Mouse (Mus musculus) midbrain, embryonic 13.5 days (tissue): ENCODE data around the gene Pear1. TPM values are rescaled to one million over a fixed set of nuclear protein-coding genes. Genes with fewer than 3 reads are reported as not detected.
"Not testable (repeated sequence)": the region's sequence is repeated elsewhere in the genome, so short reads cannot be mapped to it uniquely, and the experiment has no call there.

Experiments used
- ATAC-seq: fragments of 200-750 bp; cut with Nextera tagmentation; 2 replicates; pipeline ENCODE4 v1.8.0; 2017; ENCODE audit warnings: mild to moderate bottlenecking, moderate TSS enrichment, moderate library complexity
- H3K27ac ChIP-seq: fragments of 300-500 bp; sonication (generic); 2 replicates; pipeline ENCODE4 v1.5.1; 2015; ENCODE audit warnings: inconsistent platforms, mild to moderate bottlenecking, moderate library complexity
- H3K27me3 ChIP-seq: fragments of 300-500 bp; sonication (generic); 2 replicates; pipeline ENCODE4 v1.6.1; 2015; ENCODE audit warnings: mild to moderate bottlenecking, inconsistent platforms
- H3K36me3 ChIP-seq: fragments of 300-500 bp; sonication (generic); 2 replicates; pipeline ENCODE4 v1.6.1; 2015; ENCODE audit warnings: mild to moderate bottlenecking, inconsistent platforms
- H3K4me1 ChIP-seq: fragments of 300-500 bp; sonication (generic); replicated peaks from 2 replicates; pipeline ENCODE4 v1.6.1; 2015; ENCODE audit warnings: inconsistent platforms
- H3K4me2 ChIP-seq: fragments of 300-500 bp; sonication (generic); replicated peaks from 2 replicates; pipeline ENCODE4 v1.6.1; 2015; ENCODE audit warnings: moderate library complexity, mild to moderate bottlenecking, inconsistent platforms
- H3K4me3 ChIP-seq: fragments of 300-500 bp; sonication (generic); replicated peaks from 2 replicates; pipeline ENCODE4 v1.5.1; 2015; ENCODE audit warnings: mild to moderate bottlenecking, inconsistent platforms
- H3K9ac ChIP-seq: fragments of 300-500 bp; sonication (generic); replicated peaks from 2 replicates; pipeline ENCODE4 v1.6.1; 2015; ENCODE audit warnings: mild to moderate bottlenecking, inconsistent platforms
- H3K9me3 ChIP-seq: fragments of 300-500 bp; sonication (generic); 2 replicates; pipeline ENCODE4 v1.6.1; 2016; ENCODE audit warnings: mild to moderate bottlenecking, inconsistent platforms
- WGBS: fragments of 180-500 bp; shearing (Covaris S2); methylation state at CpG from one replicate; pipeline ENCODE4 v1.1.7; 2015; 5-methylcytosine and 5-hydroxymethylcytosine counted together
- polyA plus RNA-seq: library from polyadenylated mRNA; unstranded; fragments of >200 nt; fragmentation: Nextera tagmentation; extraction: Ambion mirVana; gene quantifications from 2 replicates; pipeline ENCODE4 v1.2.1, GENCODE M21; 2015

Gene Pear1
- polyA plus RNA-seq, result 4.8 and 7.1 TPM in 2 replicates

- H3K36me3 ChIP-seq, H3K9ac ChIP-seq, H3K27me3 ChIP-seq, H3K4me3 ChIP-seq, H3K4me1 ChIP-seq, H3K4me2 ChIP-seq, ATAC-seq, H3K27ac ChIP-seq, H3K9me3 ChIP-seq: not testable (repeated sequence)
- WGBS, result 92% methylated on average over 1 of the region's 1 CpGs
Measured at GRCm38 (mm10) chr3:87824206-87824605, at the start of gene Pear1. Gene Pear1 (minus strand): TSS chr3:87824306.

- not testable (repeated sequence) for H3K4me3 ChIP-seq, ATAC-seq
- 94% methylated on average over 4 of the region's 4 CpGs for WGBS
Measured at GRCm38 (mm10) chr3:87864111-87864510, 40.0 kb upstream of the Pear1 start.

GRCm38 (mm10) chr3:87859813-87860212, 35.7 kb upstream of the Pear1 start:
- 29% methylated on average over 3 of the region's 3 CpGs for WGBS
- Histone ChIP-seq H3K36me3 (peaks cover 83% of the 10 kb centered on the region), H3K27ac (no peak overlapping the region; the same call in 1 of the 2 replicates), H3K4me1 (no peaks in the 10 kb centered on the region), H3K4me3 (no peak overlapping the region), H3K9me3 (no peaks in the 10 kb centered on the region), H3K9ac (no peak overlapping the region), H3K4me2 (no peak overlapping the region), H3K27me3 (no peaks in the 10 kb centered on the region)
- ATAC-seq, result peak; percentile 66; the same call in 1 of the 2 replicates

More at GRCm38 (mm10) chr3:87864111-87864510, 40.0 kb upstream of the Pear1 start:
- not testable (repeated sequence) for H3K9me3 ChIP-seq, H3K27ac ChIP-seq, H3K27me3 ChIP-seq, H3K9ac ChIP-seq, H3K4me1 ChIP-seq, H3K4me2 ChIP-seq
- H3K36me3 ChIP-seq, result peaks cover 91% of the 10 kb centered on the region

GRCm38 (mm10) chr3:87857666-87858065, 33.6 kb upstream of the Pear1 start:
- Histone ChIP-seq H3K4me3 (no peak overlapping the region), H3K36me3 (peaks cover 66% of the 10 kb centered on the region), H3K27ac (no peak overlapping the region), H3K9me3 (no peaks in the 10 kb centered on the region), H3K27me3 (no peaks in the 10 kb centered on the region), H3K4me1 (peaks cover 12% of the 10 kb centered on the region), H3K4me2 (no peak overlapping the region), H3K9ac (no peak overlapping the region)
- ATAC-seq, result no peak
- 96% methylated on average over 8 of the region's 8 CpGs for WGBS

- H3K27ac ChIP-seq, result no peak overlapping the region
- H3K4me2 ChIP-seq, result no peak overlapping the region
- peaks cover 12% of the 10 kb centered on the region for H3K4me1 ChIP-seq
- 88% methylated on average over 8 of the region's 8 CpGs for WGBS
- no peak overlapping the region for H3K9ac ChIP-seq
- no peak for ATAC-seq
- no peaks in the 10 kb centered on the region for H3K9me3 ChIP-seq
- peaks cover 50% of the 10 kb centered on the region for H3K36me3 ChIP-seq
- no peaks in the 10 kb centered on the region for H3K27me3 ChIP-seq
- no peak overlapping the region for H3K4me3 ChIP-seq
Measured at GRCm38 (mm10) chr3:87855936-87856335, 31.8 kb upstream of the Pear1 start.

GRCm38 (mm10) chr3:87854795-87855568, 30.9 kb upstream of the Pear1 start:
- H3K4me1 ChIP-seq, result peaks cover 12% of the 10 kb centered on the region
- no peak overlapping the region for H3K4me3 ChIP-seq
- peak overlapping the region; percentile 25; the same call in 1 of the 2 replicates for H3K27ac ChIP-seq
- no peak overlapping the region for H3K9ac ChIP-seq
- 76% methylated on average over 7 of the region's 7 CpGs for WGBS
- no peaks in the 10 kb centered on the region for H3K9me3 ChIP-seq
- ATAC-seq, result no peak
- no peaks in the 10 kb centered on the region for H3K27me3 ChIP-seq
- H3K36me3 ChIP-seq, result peaks cover 43% of the 10 kb centered on the region
- H3K4me2 ChIP-seq, result no peak overlapping the region

DNA sequence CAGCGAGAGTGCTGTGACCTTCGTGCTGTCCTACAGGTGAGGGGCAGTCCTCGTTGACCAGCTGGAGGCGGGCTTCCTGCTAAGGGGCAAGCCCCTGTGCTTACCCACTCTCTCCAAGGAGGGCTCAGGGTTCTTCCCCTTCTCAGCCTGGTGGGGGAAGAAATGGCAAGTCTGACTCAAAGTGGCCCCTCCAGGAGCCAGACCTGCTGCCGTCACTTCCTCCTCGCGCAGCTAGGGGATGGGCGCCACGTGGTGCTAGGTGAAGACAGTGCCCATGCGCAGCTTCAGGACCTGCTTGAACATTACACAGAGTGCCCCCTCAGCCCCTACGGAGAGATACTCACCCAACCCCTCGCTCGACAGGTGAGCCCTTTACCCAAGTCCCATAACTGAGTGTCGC, 25.0 kb upstream of the Pear1 start:
- no peak overlapping the region for H3K27ac ChIP-seq
- ATAC-seq, result no peak
- 89% methylated on average over 14 of the region's 14 CpGs for WGBS
- H3K27me3 ChIP-seq, result no peaks in the 10 kb centered on the region
- H3K4me3 ChIP-seq, result no peak overlapping the region
- H3K9ac ChIP-seq, result no peak overlapping the region
- H3K4me1 ChIP-seq, result peaks cover 10% of the 10 kb centered on the region
- no peak overlapping the region for H3K4me2 ChIP-seq
- no peaks in the 10 kb centered on the region for H3K36me3 ChIP-seq
- no peaks in the 10 kb centered on the region for H3K9me3 ChIP-seq

DNA sequence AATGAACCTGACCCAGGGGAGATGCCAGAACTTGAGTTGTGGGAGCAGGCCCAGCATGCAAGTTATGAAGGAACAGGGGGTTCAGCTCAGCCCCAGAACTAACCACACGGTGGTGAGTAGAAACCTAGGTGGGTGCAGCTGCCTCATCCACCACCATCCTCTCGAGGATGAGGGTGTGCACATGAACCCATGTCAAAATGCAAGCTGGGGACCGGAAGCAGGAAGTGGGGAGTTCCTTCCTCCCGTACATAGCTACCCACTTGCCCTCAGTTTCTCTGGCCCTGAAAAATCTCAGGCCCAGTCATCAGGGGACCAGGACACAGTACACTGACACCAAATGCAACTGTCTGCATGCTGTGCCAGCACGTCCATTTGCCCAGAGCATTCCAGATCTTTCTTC, 23.6 kb upstream of the Pear1 start:
- no peak overlapping the region for H3K4me2 ChIP-seq
- no peak overlapping the region for H3K27ac ChIP-seq
- WGBS, result 77% methylated on average over 5 of the region's 5 CpGs
- H3K9ac ChIP-seq, result no peak overlapping the region
- H3K27me3 ChIP-seq, result no peaks in the 10 kb centered on the region
- H3K9me3 ChIP-seq, result no peaks in the 10 kb centered on the region
- no peak overlapping the region for H3K4me3 ChIP-seq
- H3K36me3 ChIP-seq, result no peaks in the 10 kb centered on the region
- H3K4me1 ChIP-seq, result no peaks in the 10 kb centered on the region
- ATAC-seq, result no peak

GRCm38 (mm10) chr3:87846650-87847110, 22.6 kb upstream of the Pear1 start, which contains the start of gene Sh2d2a:
Gene Sh2d2a (plus strand): TSS chr3:87846755.
- WGBS, result 77% methylated on average over 7 of the region's 7 CpGs
- Histone ChIP-seq H3K27me3 (no peaks in the 10 kb centered on the region), H3K4me2 (no peak within 1 kb of the TSS), H3K4me1 (no peaks in the 10 kb centered on the region), H3K9me3 (no peaks in the 10 kb centered on the region), H3K9ac (no peak within 1 kb of the TSS), H3K36me3 (no peaks in the 10 kb centered on the region), H3K27ac (no peak within 1 kb of the TSS), H3K4me3 (no peak within 1 kb of the TSS)
- ATAC-seq, result no peak

- no peaks in the 10 kb centered on the region for H3K9me3 ChIP-seq
- WGBS, result 58% methylated on average over 4 of the region's 4 CpGs
Measured at GRCm38 (mm10) chr3:87846186-87846585, 22.1 kb upstream of the Pear1 start.

GRCm38 (mm10) chr3:87844981-87845380, 20.9 kb upstream of the Pear1 start:
- Histone ChIP-seq H3K4me2 (no peak overlapping the region), H3K9me3 (no peaks in the 10 kb centered on the region), H3K36me3 (no peaks in the 10 kb centered on the region), H3K27me3 (no peaks in the 10 kb centered on the region), H3K4me3 (no peak overlapping the region), H3K4me1 (no peaks in the 10 kb centered on the region), H3K27ac (no peak overlapping the region), H3K9ac (no peak overlapping the region)
- no peak for ATAC-seq
- 89% methylated on average over 4 of the region's 4 CpGs for WGBS

More at GRCm38 (mm10) chr3:87846186-87846585, 22.1 kb upstream of the Pear1 start:
- Histone ChIP-seq H3K9ac (no peak overlapping the region), H3K27me3 (no peaks in the 10 kb centered on the region), H3K4me2 (no peak overlapping the region), H3K36me3 (no peaks in the 10 kb centered on the region), H3K4me3 (no peak overlapping the region), H3K27ac (no peak overlapping the region), H3K4me1 (no peaks in the 10 kb centered on the region)
- no peak for ATAC-seq

DNA sequence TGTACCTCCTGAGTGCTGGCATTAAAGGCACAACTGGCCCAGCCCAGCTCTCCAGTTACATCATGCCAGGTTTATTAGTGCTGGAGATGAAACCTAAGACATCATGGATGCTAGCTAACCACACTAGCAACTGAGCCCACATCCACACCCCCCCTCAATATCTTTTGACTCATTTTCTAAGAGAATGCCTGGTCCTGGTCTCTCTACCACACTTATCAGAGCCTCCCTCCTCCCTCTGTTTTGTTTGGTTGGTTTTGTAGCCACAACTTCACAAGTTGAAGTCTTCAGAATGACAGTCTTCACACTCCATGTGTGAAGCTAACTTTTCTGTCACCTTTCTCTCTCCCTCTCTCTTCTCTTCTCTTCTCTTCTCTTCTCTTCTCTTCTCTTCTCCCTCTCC, 16.8 kb upstream of the Pear1 start:
- H3K4me1 ChIP-seq, result no peaks in the 10 kb centered on the region
- no peaks in the 10 kb centered on the region for H3K9me3 ChIP-seq
- H3K27me3 ChIP-seq, result no peaks in the 10 kb centered on the region
- H3K4me2 ChIP-seq, result no peak overlapping the region
- H3K9ac ChIP-seq, result no peak overlapping the region
- H3K4me3 ChIP-seq, result no peak overlapping the region
- no peaks in the 10 kb centered on the region for H3K36me3 ChIP-seq
- H3K27ac ChIP-seq, result no peak overlapping the region
- ATAC-seq, result no peak
